Mouse (Mus musculus) limb, embryonic 14.5 days (tissue): ENCODE results near the gene Doc2b. TPM values are rescaled to one million over a fixed set of nuclear protein-coding genes. Genes with fewer than 3 reads are reported as not detected.
A peak's percentile ranks its signal among the peaks of the same experiment; 100 is the strongest.
"Not testable (repeated sequence)": the region's sequence is repeated elsewhere in the genome, so short reads cannot be mapped to it uniquely, and the experiment has no call there.

Experiments
- ATAC-seq: fragments of 200-750 bp; cut with Nextera tagmentation; 2 replicates; pipeline ENCODE4 v1.8.0; 2017; ENCODE audit warnings: low read depth, moderate number of reproducible peaks, moderate TSS enrichment; ENCODE audit not compliant: low FRiP score
- DNase-seq: peaks from one replicate; pipeline ENCODE4 v3.0.0-alpha.2; 2015; ENCODE audit warnings: low spot score
- H3K27ac ChIP-seq: fragments of 300-500 bp; sonication (generic); replicated peaks from 2 replicates; pipeline ENCODE4 v1.5.1; 2014; ENCODE audit warnings: low read depth, mild to moderate bottlenecking, low read length, moderate library complexity, mixed read lengths
- H3K27me3 ChIP-seq: fragments of 300-500 bp; sonication (generic); 2 replicates; pipeline ENCODE4 v1.6.1; 2014; ENCODE audit warnings: low read length, mixed read lengths; ENCODE audit not compliant: control insufficient read depth, insufficient read depth
- H3K36me3 ChIP-seq: fragments of 300-500 bp; sonication (generic); 2 replicates; pipeline ENCODE4 v1.6.1; 2014; ENCODE audit warnings: mild to moderate bottlenecking, low read length, moderate library complexity, mixed read lengths; ENCODE audit not compliant: control insufficient read depth, insufficient read depth
- H3K4me1 ChIP-seq: fragments of 300-500 bp; sonication (generic); 2 replicates; pipeline ENCODE4 v1.6.1; 2014; ENCODE audit warnings: antibody characterized with exemption, low read length, mixed read lengths; ENCODE audit not compliant: control insufficient read depth, insufficient read depth
- H3K4me2 ChIP-seq: fragments of 300-500 bp; sonication (generic); replicated peaks from 2 replicates; pipeline ENCODE4 v1.6.1; 2014; ENCODE audit warnings: low read depth, mild to moderate bottlenecking, low read length, moderate library complexity; ENCODE audit not compliant: severe bottlenecking
- H3K4me3 ChIP-seq: fragments of 300-500 bp; sonication (generic); replicated peaks from 2 replicates; pipeline ENCODE4 v1.5.1; 2014; ENCODE audit warnings: low read length
- H3K9ac ChIP-seq: fragments of 300-500 bp; sonication (generic); 2 replicates; pipeline ENCODE4 v1.6.1; 2014; ENCODE audit warnings: mild to moderate bottlenecking, low read depth, low read length, moderate library complexity; ENCODE audit not compliant: severe bottlenecking
- H3K9me3 ChIP-seq: fragments of 300-500 bp; sonication (generic); 2 replicates; pipeline ENCODE4 v1.6.1; 2016; ENCODE audit warnings: low read length; ENCODE audit not compliant: control insufficient read depth
- POLR2A ChIP-seq: fragments of 200-500 bp; IDR thresholded peaks from 2 replicates; pipeline ENCODE4 v1.8.0; 2012; ENCODE audit warnings: inconsistent platforms, mild to moderate bottlenecking, moderate library complexity, borderline replicate concordance; ENCODE audit not compliant: insufficient read depth, insufficient read length; ENCODE audit errors: extremely low read depth
- WGBS: fragments of 180-500 bp; shearing (Covaris S2); extraction: QIAGEN DNeasy Blood & Tissue Kit; methylation state at CpG from one replicate; pipeline ENCODE4 v1.1.7; 2014; 5-methylcytosine and 5-hydroxymethylcytosine counted together
- polyA plus RNA-seq, 2 experiments: library from polyadenylated mRNA; depleted of rRNA in 1 of 2; stranded (reverse) in 1 of 2; unstranded in 1 of 2; fragments of >200 nt; fragmentation: Nextera tagmentation in 1 of 2; extraction: Ambion mirVana in 1 of 2; gene quantifications; 2 replicates each; pipeline versions ENCODE4 v1.2.1 to v1.2.3; 2012 to 2014

The Doc2b gene
- polyA plus RNA-seq, 2 experiments: 1.6 to 3.9 TPM

DNA sequence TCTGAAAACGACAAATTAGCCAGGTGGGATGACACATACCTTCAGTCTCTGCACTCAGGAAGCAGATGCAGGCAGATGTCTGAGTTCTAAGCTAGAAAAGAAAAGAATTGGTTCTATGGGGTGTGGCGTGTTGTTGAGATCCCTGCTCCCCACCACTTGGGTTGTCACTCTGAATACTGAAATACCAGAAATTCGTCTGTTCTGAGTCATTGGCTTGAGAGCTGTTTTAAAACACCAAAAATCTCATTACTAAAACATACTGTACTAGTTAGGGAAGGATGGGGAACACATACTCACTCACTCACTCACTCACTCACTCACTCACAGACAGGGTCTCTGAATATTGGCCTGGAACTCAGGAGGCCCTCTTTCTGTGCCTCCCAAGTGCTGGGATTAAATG is 58.9 kb downstream of the Doc2b start:
- H3K27me3 ChIP-seq: no peaks in the 10 kb centered on the region
- TF ChIP-seq POLR2A: no peak
- H3K27ac ChIP-seq: no peak overlapping the region
- H3K36me3 ChIP-seq: peaks cover 11% of the 10 kb centered on the region
- H3K9me3 ChIP-seq: no peaks in the 10 kb centered on the region
- ATAC-seq: no peak
- WGBS: 56% methylated on average over 3 of the region's 3 CpGs
- no peak overlapping the region for H3K9ac ChIP-seq
- H3K4me1 ChIP-seq: peaks cover 48% of the 10 kb centered on the region
- H3K4me2 ChIP-seq: no peak overlapping the region
- DNase-seq: no peak
- no peak overlapping the region for H3K4me3 ChIP-seq

DNA sequence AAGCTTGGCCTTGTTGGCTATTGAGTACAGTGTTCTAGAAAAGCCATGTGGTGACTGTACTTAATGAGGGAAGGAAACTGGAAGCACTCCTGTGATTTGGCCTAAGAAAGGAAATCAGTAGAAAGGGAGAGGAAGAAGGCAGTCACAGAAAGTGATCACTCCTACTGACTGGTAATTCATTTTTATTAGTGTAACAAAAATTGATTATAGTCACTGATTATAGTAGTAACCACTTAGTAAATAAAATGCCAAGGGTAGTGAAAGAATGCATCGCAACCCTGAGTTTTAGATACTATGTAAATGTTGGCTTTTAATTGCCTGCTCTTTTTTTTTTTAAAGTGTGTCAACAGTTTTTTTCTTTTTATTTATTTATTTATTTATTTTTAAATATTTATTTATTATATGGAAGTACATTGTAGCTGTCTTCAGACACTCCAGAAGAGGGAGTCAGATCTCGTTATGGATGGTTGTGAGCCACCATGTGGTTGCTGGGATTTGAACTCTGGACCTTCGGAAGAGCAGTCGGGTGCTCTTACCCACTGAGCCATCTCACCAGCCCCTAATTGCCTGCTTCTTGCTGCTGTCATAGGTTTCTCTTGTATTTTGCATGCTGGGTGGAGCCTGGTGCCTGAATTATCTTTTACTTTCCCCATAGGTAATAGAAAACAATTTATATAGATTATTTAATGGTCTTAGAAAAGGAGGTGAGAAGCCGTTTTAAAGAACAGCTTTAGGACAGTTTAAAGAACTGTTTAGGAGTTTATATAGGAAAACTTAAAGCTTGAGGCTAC is 60.2 kb downstream of the Doc2b start:
- no peak overlapping the region for H3K27ac ChIP-seq
- TF ChIP-seq POLR2A: no peak
- H3K9ac ChIP-seq: no peak overlapping the region
- no peak for DNase-seq
- H3K4me1 ChIP-seq: peaks cover 43% of the 10 kb centered on the region
- no peaks in the 10 kb centered on the region for H3K9me3 ChIP-seq
- no peaks in the 10 kb centered on the region for H3K27me3 ChIP-seq
- H3K36me3 ChIP-seq: peaks cover 11% of the 10 kb centered on the region
- 75% methylated on average over 5 of the region's 5 CpGs for WGBS
- ATAC-seq: no peak
- H3K4me3 ChIP-seq: peak overlapping the region; percentile 83; the same call in 1 of the 2 replicates
- peak overlapping the region; percentile 85 for H3K4me2 ChIP-seq

DNA sequence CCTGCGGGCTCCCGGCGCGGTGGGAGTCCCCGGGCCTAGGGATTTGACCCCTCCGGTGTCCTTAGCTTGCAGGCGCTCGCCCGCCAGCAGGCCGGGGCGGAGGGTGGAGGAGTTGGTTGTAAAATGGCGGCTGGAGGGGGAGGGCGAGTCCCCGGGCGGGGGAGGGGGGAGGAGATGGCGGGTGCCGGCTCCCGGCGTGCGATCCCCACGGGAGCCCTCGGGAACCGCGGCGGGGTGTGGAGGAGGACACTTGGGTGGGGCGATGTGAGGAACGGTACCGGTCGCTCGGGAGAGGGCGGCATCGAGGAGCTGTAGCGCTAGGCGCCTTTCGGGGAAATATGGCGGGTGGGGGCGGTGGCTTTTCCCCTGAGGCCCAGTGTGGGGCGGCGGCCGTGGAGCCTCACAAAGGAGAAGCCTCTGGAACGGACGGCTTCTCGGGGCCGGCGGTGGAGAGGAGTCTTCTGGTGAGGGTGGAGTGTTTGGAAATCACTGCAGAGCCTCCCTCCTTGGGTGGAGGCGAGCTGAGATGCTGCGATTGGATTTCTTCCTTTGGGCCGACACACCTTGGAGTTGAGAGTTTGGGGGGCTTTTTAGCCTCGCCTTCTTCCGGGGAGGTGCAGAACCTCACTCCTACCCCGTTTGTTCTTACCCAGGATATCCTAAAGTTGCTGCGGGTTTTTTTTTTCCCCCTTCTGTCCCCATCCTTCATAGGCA is 62.5 kb downstream of the Doc2b start:
- Histone ChIP-seq H3K27ac (peak overlapping the region; percentile 97), H3K4me3 (peak overlapping the region; percentile 83), H3K27me3 (no peaks in the 10 kb centered on the region), H3K4me2 (peak overlapping the region; percentile 85), H3K4me1 (peaks cover 31% of the 10 kb centered on the region), H3K9me3 (no peaks in the 10 kb centered on the region), H3K9ac (peak overlapping the region; percentile 99), H3K36me3 (peaks cover 7% of the 10 kb centered on the region)
- WGBS: under 1% methylated on average over 45 of the region's 52 CpGs
- ATAC-seq (peak; percentile 59), DNase-seq (peak; percentile 55)
- TF ChIP-seq POLR2A: no peak

DNA sequence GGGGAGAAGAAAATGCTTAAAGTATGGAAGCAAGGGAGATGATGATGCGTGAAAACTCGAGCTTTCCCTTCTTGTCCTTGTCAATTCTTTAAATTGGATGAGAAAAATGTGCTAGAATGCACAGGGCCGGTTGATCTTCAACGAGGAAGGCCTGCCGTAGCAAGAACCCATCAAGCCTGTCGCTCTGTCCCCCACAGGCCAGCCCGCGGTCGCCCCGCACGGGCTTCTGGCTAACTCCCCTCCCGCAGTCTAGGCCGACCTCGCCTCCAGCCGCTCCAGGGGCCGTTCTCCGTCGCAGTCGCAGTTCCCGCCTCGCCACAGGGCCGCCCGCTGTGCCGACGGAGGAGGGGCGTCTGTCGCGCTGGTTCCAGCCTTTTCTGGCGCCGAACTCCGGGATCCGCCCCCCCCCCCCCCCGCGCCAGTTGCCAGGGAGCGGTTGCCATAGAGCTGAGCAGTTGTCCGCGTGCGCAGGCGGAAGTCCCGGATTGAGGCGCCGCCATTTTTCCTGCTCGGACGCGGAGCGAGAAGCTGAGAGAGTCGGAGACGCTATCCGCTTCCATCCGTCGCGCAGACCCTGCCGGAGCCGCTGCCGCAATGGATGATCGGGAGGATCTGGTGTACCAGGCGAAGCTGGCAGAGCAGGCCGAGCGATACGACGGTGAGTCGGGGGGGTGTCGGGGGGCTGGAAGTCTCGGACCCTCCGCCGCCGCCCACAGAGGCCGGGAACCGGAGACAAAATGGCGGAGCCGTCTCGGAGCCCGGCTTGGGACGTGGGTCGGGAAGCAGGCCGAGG is 63.2 kb downstream of the Doc2b start, which contains the start of gene Ywhae:
Gene Ywhae, plus strand, starts transcription at position 436 of the 793 bp plus-strand sequence.
- H3K27me3 ChIP-seq: no peaks in the 10 kb centered on the region
- under 1% methylated on average over 46 of the region's 76 CpGs for WGBS
- peak within 1 kb of the TSS; percentile 99 for H3K9ac ChIP-seq
- peak; percentile 91; the same call in 1 of the 2 replicates for TF ChIP-seq POLR2A
- H3K9me3 ChIP-seq: no peaks in the 10 kb centered on the region
- peak; percentile 93 for ATAC-seq
- H3K4me3 ChIP-seq: peak within 1 kb of the TSS; percentile 83
- H3K4me1 ChIP-seq: peaks cover 29% of the 10 kb centered on the region
- no peaks in the 10 kb centered on the region; the same call in 1 of the 2 replicates for H3K36me3 ChIP-seq
- peak within 1 kb of the TSS; percentile 97 for H3K27ac ChIP-seq
- H3K4me2 ChIP-seq: peak within 1 kb of the TSS; percentile 85
- DNase-seq: peak; percentile 94

DNA sequence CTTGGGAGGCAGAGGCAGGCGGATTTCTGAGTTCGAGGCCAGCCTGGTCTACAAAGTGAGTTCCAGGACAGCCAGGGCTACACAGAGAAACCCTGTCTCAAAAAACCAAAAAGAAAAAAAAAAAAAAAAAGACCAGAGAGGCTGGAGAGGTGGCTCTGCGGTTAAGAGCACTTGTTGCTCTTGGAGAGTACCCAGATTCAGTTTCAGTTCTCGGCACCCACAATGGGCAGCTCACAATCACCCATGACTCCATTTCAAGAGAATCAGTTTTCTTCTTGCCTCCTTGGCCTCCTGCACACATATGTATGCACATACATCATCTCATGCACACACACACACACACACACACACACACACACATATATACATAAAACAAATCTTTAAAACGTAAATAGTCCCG is 68.2 kb downstream of the Doc2b start:
- not testable (repeated sequence) for H3K27ac ChIP-seq, H3K9ac ChIP-seq, H3K4me3 ChIP-seq, H3K4me1 ChIP-seq, ATAC-seq, H3K9me3 ChIP-seq, DNase-seq, H3K27me3 ChIP-seq, H3K4me2 ChIP-seq, H3K36me3 ChIP-seq
- 84% methylated on average over 5 of the region's 6 CpGs for WGBS
